Mouse (Mus musculus) liver, postnatal 0 days (tissue): Measurements from ENCODE around the gene Cd5. TPM values are rescaled to one million over a fixed set of nuclear protein-coding genes. Genes with fewer than 3 reads are reported as not detected.

Experiments used
- ATAC-seq: fragments of 200-750 bp; cut with Nextera tagmentation; 2 replicates; pipeline ENCODE4 v1.8.0; 2017; ENCODE audit warnings: mild to moderate bottlenecking, moderate library complexity
- DNase-seq: peaks from one replicate; pipeline ENCODE4 v3.0.0-alpha.2; 2016
- H3K27ac ChIP-seq: fragments of 300-500 bp; sonication (generic); 2 replicates; pipeline ENCODE4 v1.5.1; 2014; ENCODE audit warnings: antibody characterized with exemption, moderate library complexity, mild to moderate bottlenecking, low read depth
- H3K27me3 ChIP-seq: fragments of 300-500 bp; sonication (generic); 2 replicates; pipeline ENCODE4 v1.6.1; 2014; ENCODE audit warnings: low read length, control low read depth, mixed read lengths; ENCODE audit not compliant: insufficient read depth
- H3K36me3 ChIP-seq: fragments of 300-500 bp; sonication (generic); replicated peaks from 2 replicates; pipeline ENCODE4 v1.6.1; 2014; ENCODE audit warnings: mild to moderate bottlenecking, control low read depth, low read length, moderate library complexity, mixed read lengths; ENCODE audit not compliant: insufficient read depth
- H3K4me1 ChIP-seq: fragments of 300-500 bp; sonication (generic); 2 replicates; pipeline ENCODE4 v1.6.1; 2014; ENCODE audit warnings: antibody characterized with exemption, mild to moderate bottlenecking, control low read depth; ENCODE audit not compliant: insufficient read depth
- H3K4me2 ChIP-seq: fragments of 300-500 bp; sonication (generic); 2 replicates; pipeline ENCODE4 v1.6.1; 2014; ENCODE audit warnings: low read depth, mild to moderate bottlenecking, low read length, moderate library complexity, mixed read lengths
- H3K4me3 ChIP-seq: fragments of 300-500 bp; sonication (generic); 2 replicates; pipeline ENCODE4 v1.5.1; 2014; ENCODE audit warnings: low read depth, low read length
- H3K9ac ChIP-seq: fragments of 300-500 bp; sonication (generic); replicated peaks from 2 replicates; pipeline ENCODE4 v1.6.1; 2014; ENCODE audit warnings: mild to moderate bottlenecking, moderate library complexity
- H3K9me3 ChIP-seq: fragments of 300-500 bp; sonication (generic); 2 replicates; pipeline ENCODE4 v1.6.1; 2016; ENCODE audit warnings: mild to moderate bottlenecking, control low read depth, low read length, mixed read lengths
- CTCF ChIP-seq: sonication (generic); IDR thresholded peaks from 2 replicates; pipeline ENCODE4 v1.5.1; 2016; ENCODE audit warnings: antibody characterized with exemption, low read depth
- EP300 ChIP-seq: IDR thresholded peaks from 2 replicates; pipeline ENCODE4 v1.6.1; 2016; ENCODE audit warnings: antibody characterized with exemption, low read depth, mild to moderate bottlenecking
- WGBS: fragments of 180-500 bp; shearing (Covaris S2); extraction: QIAGEN DNeasy Blood & Tissue Kit; methylation state at CpG from one replicate; pipeline ENCODE4 v1.1.7; 2014; ENCODE audit not compliant: insufficient replicate concordance; 5-methylcytosine and 5-hydroxymethylcytosine counted together
- polyA plus RNA-seq: library from polyadenylated mRNA; unstranded; fragments of >200 nt; fragmentation: Nextera tagmentation; extraction: Ambion mirVana; gene quantifications from 2 replicates; pipeline ENCODE4 v1.2.1, GENCODE M21; 2015

Cd5 gene
- polyA plus RNA-seq, 1 experiment from 2014 or later, result 0.16 TPM

DNA sequence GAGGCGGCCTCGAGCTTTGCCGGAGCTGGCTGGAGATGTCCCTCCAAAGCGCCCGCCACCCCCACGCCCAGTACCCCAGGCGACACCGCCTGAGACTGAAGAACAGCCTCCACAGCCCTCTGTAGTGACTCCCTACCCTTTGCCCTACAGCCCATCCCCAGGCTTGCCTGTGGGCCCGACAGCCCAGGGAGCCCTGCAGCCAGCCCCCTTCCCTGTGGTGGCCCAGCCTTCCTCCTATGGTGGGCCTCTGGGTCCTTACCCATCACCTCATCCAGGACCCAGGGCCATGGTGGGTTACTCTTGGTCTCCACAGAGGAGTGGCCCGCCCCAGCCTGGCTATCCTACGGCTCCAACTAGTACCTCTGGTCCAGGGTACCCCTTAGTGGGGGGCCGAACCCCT is 26.2 kb downstream of the Cd5 start:
- Histone ChIP-seq H3K4me2 (no peak overlapping the region), H3K36me3 (peaks cover 42% of the 10 kb centered on the region), H3K27me3 (no peaks in the 10 kb centered on the region), H3K9me3 (no peaks in the 10 kb centered on the region), H3K4me3 (no peak overlapping the region), H3K4me1 (peaks cover 9% of the 10 kb centered on the region), H3K27ac (no peak overlapping the region), H3K9ac (no peak overlapping the region)
- no peak for ATAC-seq
- TF ChIP-seq EP300 (no peak), CTCF (no peak)
- no peak for DNase-seq
- 88% methylated on average over 12 of the region's 12 CpGs for WGBS

DNA sequence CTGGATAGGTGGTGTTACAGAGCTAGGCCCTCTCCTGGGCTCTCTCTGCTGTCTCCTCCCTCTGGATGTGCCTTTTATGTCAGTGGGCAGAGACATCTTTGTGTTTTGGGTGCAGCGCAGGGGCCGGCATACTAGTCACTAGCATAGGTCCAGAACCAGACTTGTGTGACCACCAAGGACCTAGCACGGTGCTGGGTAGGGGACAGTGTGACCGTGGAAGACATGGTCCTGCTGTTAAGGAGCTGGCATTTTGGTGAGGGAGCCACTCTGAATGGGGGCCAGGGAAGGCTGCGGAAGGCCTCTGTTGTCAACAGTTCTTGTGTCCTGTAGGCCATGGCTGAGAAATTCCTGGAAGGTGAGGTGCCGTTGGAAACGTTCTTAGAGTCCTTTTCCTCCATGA is 26.6 kb downstream of the Cd5 start:
- DNase-seq (no peak), ATAC-seq (no peak)
- H3K4me2 ChIP-seq, result no peak overlapping the region
- H3K27ac ChIP-seq, result no peak overlapping the region
- H3K9me3 ChIP-seq, result no peaks in the 10 kb centered on the region
- peaks cover 42% of the 10 kb centered on the region for H3K36me3 ChIP-seq
- H3K4me1 ChIP-seq, result peaks cover 9% of the 10 kb centered on the region
- no peaks in the 10 kb centered on the region for H3K27me3 ChIP-seq
- WGBS, result 92% methylated on average over 7 of the region's 7 CpGs
- no peak overlapping the region for H3K4me3 ChIP-seq
- TF ChIP-seq CTCF (no peak), EP300 (no peak)
- H3K9ac ChIP-seq, result no peak overlapping the region

DNA sequence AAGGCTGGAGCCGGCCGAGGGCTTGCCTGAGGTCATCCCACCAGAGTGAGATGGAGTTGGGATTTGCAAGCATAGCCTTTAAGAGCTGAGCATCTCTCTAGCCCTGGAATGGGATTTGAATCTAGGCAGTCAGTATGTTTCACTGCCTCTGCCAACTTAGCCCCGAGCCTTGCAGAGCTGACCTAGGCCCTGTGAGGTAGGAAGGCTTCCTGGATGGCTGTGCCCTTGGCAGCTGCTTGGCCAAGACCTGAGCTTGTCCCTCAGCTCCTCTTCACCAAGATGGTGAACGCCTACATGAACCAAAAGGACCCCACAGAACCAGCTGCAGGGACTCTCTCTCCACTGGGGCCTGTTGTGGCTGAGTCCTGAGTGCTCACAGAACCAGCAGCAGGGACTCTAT is 28.1 kb downstream of the Cd5 start:
- Histone ChIP-seq H3K9ac (no peak overlapping the region), H3K27me3 (no peaks in the 10 kb centered on the region), H3K4me2 (no peak overlapping the region), H3K4me3 (no peak overlapping the region), H3K27ac (no peak overlapping the region), H3K9me3 (no peaks in the 10 kb centered on the region), H3K36me3 (peaks cover 45% of the 10 kb centered on the region), H3K4me1 (peaks cover 9% of the 10 kb centered on the region)
- TF ChIP-seq CTCF, result no peak
- no peak for TF ChIP-seq EP300
- no peak for ATAC-seq
- DNase-seq, result no peak
- 84% methylated on average over 4 of the region's 4 CpGs for WGBS

DNA sequence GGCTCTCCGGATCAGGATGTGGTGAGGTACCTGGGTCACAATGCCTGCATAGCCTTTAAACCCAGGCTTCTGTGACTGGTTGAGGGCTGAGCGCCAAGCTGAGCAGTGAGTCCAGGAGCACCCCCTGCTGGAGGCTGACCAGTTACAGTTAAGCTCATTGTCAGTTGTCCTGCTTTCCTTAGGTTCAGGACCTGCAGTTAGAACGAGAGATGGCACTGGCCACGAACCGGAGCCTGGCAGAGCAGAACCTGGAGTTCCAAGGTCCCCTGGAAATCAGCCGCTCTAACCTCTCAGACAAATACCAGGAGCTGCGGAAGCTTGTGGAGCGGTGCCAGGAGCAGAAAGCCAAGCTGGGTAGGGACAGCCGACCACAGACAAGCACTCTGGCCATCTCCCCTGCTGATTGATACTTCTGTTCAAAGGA is 28.7 kb downstream of the Cd5 start:
- DNase-seq, result peak; percentile 68
- 75% methylated on average over 9 of the region's 9 CpGs for WGBS
- ATAC-seq, result peak; percentile 38
- H3K36me3 ChIP-seq, result peaks cover 45% of the 10 kb centered on the region
- TF ChIP-seq EP300 (no peak), CTCF (peak; percentile 75)
- H3K4me1 ChIP-seq, result peaks cover 9% of the 10 kb centered on the region
- H3K4me2 ChIP-seq, result no peak overlapping the region
- no peak overlapping the region for H3K9ac ChIP-seq
- no peak overlapping the region for H3K27ac ChIP-seq
- H3K9me3 ChIP-seq, result no peaks in the 10 kb centered on the region
- H3K4me3 ChIP-seq, result no peak overlapping the region
- H3K27me3 ChIP-seq, result no peaks in the 10 kb centered on the region

DNA sequence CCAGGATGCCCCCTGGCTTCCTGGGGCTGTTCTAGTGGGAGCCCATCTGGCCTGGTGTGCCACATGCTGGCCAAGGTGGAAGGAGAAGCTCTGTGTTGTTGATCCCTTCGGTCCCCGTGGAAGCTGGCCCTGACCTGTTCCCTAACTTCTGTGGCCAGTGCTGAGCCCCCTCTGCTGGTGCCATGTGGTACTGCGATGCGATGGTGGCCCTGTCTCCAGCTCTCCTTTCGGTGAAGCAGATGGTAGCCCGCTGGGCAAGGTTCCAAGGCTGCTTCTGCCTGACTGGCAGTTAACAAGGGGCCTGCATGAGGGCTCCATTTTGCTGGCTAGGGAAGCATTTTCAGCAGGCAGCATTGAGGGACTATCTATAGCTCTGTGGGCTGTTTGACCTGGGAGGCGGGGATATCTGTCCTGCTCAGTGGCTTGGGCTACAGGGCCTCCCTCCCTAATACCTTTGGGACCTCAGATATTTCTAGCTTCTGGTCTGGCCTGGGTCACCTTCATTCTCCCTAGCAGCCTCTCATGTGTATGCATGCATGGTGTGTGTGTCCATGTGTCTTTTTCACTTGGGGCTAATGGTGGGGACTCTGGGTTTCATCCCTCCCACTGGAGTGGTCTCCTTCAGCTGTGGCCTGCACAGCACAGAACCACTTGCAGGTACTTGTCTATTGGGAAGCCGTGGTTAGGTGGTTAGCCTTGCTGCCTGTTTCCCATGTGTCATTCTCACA is 29.3 kb downstream of the Cd5 start:
- H3K27ac ChIP-seq, result no peak overlapping the region

DNA sequence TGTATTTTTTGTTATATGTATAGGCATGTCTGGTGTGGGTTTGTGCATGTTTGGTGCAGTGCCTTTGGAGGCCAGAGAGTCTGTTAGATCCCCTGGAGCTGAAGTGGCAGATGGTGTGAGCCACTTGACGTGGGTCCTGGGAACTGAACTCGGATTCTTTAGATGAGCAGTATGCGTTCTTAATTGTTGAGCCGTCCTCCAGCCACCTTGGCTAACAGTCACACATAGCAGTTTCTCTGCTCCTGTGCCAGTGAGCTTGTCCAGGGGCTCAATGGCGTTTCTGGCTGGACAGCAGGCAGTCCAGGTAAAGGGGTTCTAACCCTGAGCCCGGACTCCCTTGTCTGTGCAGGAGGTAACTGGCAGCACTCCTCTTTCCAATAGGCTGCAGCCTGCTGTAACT is 29.9 kb downstream of the Cd5 start:
- 0 out of 2 replicates have a peak overlapping the region, but pooled peaks have one; percentile 21 for H3K9ac ChIP-seq
- H3K9me3 ChIP-seq, result no peaks in the 10 kb centered on the region
- H3K27ac ChIP-seq, result no peak overlapping the region
- TF ChIP-seq CTCF, result no peak
- TF ChIP-seq EP300, result no peak
- no peak for DNase-seq
- H3K36me3 ChIP-seq, result peaks cover 41% of the 10 kb centered on the region
- no peak overlapping the region for H3K4me2 ChIP-seq
- no peaks in the 10 kb centered on the region for H3K27me3 ChIP-seq
- WGBS, result 74% methylated on average over 6 of the region's 6 CpGs
- no peak overlapping the region for H3K4me3 ChIP-seq
- H3K4me1 ChIP-seq, result peaks cover 9% of the 10 kb centered on the region
- no peak for ATAC-seq

More for the DNA sequence above, 29.3 kb downstream of the Cd5 start:
- ATAC-seq (peak; percentile 86), DNase-seq (peak; percentile 95)
- peak; percentile 99 for TF ChIP-seq CTCF
- no peak for TF ChIP-seq EP300
- peaks cover 9% of the 10 kb centered on the region for H3K4me1 ChIP-seq
- no peak overlapping the region for H3K4me2 ChIP-seq
- H3K27me3 ChIP-seq, result no peaks in the 10 kb centered on the region
- H3K9me3 ChIP-seq, result no peaks in the 10 kb centered on the region
- WGBS, result 15% methylated on average over 8 of the region's 8 CpGs
- H3K4me3 ChIP-seq, result no peak overlapping the region
- H3K36me3 ChIP-seq, result peaks cover 45% of the 10 kb centered on the region
- H3K9ac ChIP-seq, result 0 out of 2 replicates have a peak overlapping the region, but pooled peaks have one; percentile 21
